Mouse (Mus musculus) bone marrow, adult 2 months (tissue): Measurements from ENCODE around the gene Rptor.

Source experiments
- CTCF ChIP-seq: fragments of 200-500 bp; IDR thresholded peaks from 2 replicates; pipeline ENCODE4 v1.5.1; 2011; ENCODE audit warnings: low read length, control low read depth; ENCODE audit not compliant: control insufficient read depth, insufficient read depth
- POLR2A ChIP-seq: fragments of 200-500 bp; IDR thresholded peaks from 2 replicates; pipeline ENCODE4 v1.6.1; 2011; ENCODE audit warnings: low read depth, mild to moderate bottlenecking, control low read depth, low read length, borderline replicate concordance; ENCODE audit not compliant: control insufficient read depth

GRCm38 (mm10) chr11:119891601-119892215 lies 289.0 kb downstream of the Rptor start:
- TF ChIP-seq POLR2A (no peak), CTCF (no peak)
